In the genomic region with DNA sequence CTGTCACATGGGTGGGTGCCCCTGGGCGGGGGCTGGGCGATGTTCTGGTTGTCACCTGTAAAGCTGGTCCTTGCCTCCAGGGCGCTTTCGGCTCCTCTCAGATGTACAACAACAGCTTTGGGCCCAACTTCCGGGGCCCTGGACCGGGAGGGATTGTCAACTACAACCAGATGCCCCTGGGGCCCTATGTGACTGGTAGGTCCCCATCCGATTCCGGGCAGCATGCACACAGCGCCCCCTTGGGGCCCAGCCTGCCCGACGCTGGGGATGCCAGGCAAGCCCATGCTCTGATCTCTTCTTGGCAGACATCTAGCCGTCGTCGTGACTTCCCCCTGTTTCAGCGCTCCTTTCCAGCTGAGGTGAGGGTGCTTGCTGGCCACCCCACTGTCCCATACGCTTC, we compare ENCODE assay signal across 9 mouse cellular contexts. TPM values are rescaled to one million over a fixed set of nuclear protein-coding genes. Genes with fewer than 3 reads are reported as not detected.
DNase-seq lines count a peak whose midpoint lies in the region; ATAC-seq and TF ChIP-seq lines count a peak whose summit lies in the region.
"Had no signal": no experiment of that assay in that cellular context is flagged by ENCODE, and none has a peak within 500 bp of the region (broad histone marks: within the 10 kb centered on the region; RNA-seq: fewer than 3 reads in every experiment).

No protein-coding gene starts in this region.

- no peaks in the 10 kb centered on the region for H3K4me1 ChIP-seq in forebrain, embryonic 11.5 days (replicated peaks; ENCODE audit: control insufficient read depth, insufficient read depth, low read length)
- H3K4me1 ChIP-seq in forebrain, embryonic 16.5 days (replicated peaks; ENCODE audit: control insufficient read depth, insufficient read depth, low read length) = no peaks in the 10 kb centered on the region
- no peaks in the 10 kb centered on the region for H3K4me1 ChIP-seq in midbrain, postnatal 0 days (ENCODE audit: insufficient read depth, low read length)
- H3K4me1 ChIP-seq in midbrain, embryonic 14.5 days (ENCODE audit: control insufficient read depth, insufficient read depth, low read length) = no peaks in the 10 kb centered on the region
- H3K4me1 ChIP-seq in stomach, postnatal 0 days (replicated peaks; ENCODE audit: control insufficient read depth, insufficient read depth) = no peaks in the 10 kb centered on the region
- no peaks in the 10 kb centered on the region for H3K4me1 ChIP-seq in midbrain, embryonic 15.5 days
- H3K4me1 ChIP-seq: midbrain, embryonic 12.5 days had no signal

- TF ChIP-seq CTCF in midbrain, postnatal 0 days (IDR thresholded peaks at IDR 0.05) = peak; percentile 57
- peak; percentile 54 for TF ChIP-seq CTCF in stomach, postnatal 0 days (IDR thresholded peaks at IDR 0.05; ENCODE audit: low read depth)

- no peaks in the 10 kb centered on the region for H3K36me3 ChIP-seq in forebrain, embryonic 11.5 days (ENCODE audit: control insufficient read depth, insufficient read depth, low read length)
- peaks cover 3% of the 10 kb centered on the region; the same call in 1 of the 2 replicates for H3K36me3 ChIP-seq in forebrain, embryonic 16.5 days (ENCODE audit: control insufficient read depth, insufficient read depth)
- peaks cover 55% of the 10 kb centered on the region for H3K36me3 ChIP-seq in midbrain, postnatal 0 days (ENCODE audit: insufficient read depth, low read length)
- H3K36me3 ChIP-seq in midbrain, embryonic 14.5 days (ENCODE audit: control insufficient read depth, insufficient read depth, low read length) = peaks cover 39% of the 10 kb centered on the region
- H3K36me3 ChIP-seq in stomach, postnatal 0 days (ENCODE audit: control insufficient read depth, insufficient read depth, low read length) = no peaks in the 10 kb centered on the region
- peaks cover 29% of the 10 kb centered on the region for H3K36me3 ChIP-seq in midbrain, embryonic 15.5 days (replicated peaks)
- H3K36me3 ChIP-seq: midbrain, embryonic 12.5 days had no signal

- no peaks in the 10 kb centered on the region for H3K27me3 ChIP-seq in forebrain, embryonic 11.5 days (ENCODE audit: control insufficient read depth, insufficient read depth, low read length)
- no peaks in the 10 kb centered on the region for H3K27me3 ChIP-seq in forebrain, embryonic 16.5 days (replicated peaks; ENCODE audit: control insufficient read depth, insufficient read depth, low read length)
- H3K27me3 ChIP-seq in midbrain, postnatal 0 days (ENCODE audit: insufficient read depth, low read length) = no peaks in the 10 kb centered on the region
- H3K27me3 ChIP-seq in midbrain, embryonic 14.5 days (ENCODE audit: control insufficient read depth, insufficient read depth, low read length) = no peaks in the 10 kb centered on the region
- H3K27me3 ChIP-seq in stomach, postnatal 0 days (ENCODE audit: control insufficient read depth, insufficient read depth, low read length) = no peaks in the 10 kb centered on the region
- no peaks in the 10 kb centered on the region for H3K27me3 ChIP-seq in midbrain, embryonic 15.5 days (replicated peaks)

- no peak overlapping the region for H3K4me2 ChIP-seq in forebrain, embryonic 11.5 days (ENCODE audit: low read depth, low read length, severe bottlenecking)
- no peak overlapping the region for H3K4me2 ChIP-seq in forebrain, embryonic 16.5 days (ENCODE audit: low read length)
- H3K4me2 ChIP-seq in midbrain, postnatal 0 days (ENCODE audit: low read depth, low read length, poor library complexity, severe bottlenecking) = no peak overlapping the region
- no peak overlapping the region for H3K4me2 ChIP-seq in midbrain, embryonic 14.5 days (ENCODE audit: low read length)
- H3K4me2 ChIP-seq in stomach, postnatal 0 days (replicated peaks; ENCODE audit: low read depth) = no peak overlapping the region
- H3K4me2 ChIP-seq in midbrain, embryonic 15.5 days = no peak overlapping the region
- H3K4me2 ChIP-seq: midbrain, embryonic 12.5 days had no signal

- peak; percentile 61 for DNase-seq in forebrain, embryonic 11.5 days (ENCODE audit: low spot score)
- no peak for DNase-seq in midbrain, postnatal 0 days (ENCODE audit: low spot score)
- no peak for DNase-seq in midbrain, embryonic 14.5 days
- peak; percentile 26 for DNase-seq in stomach, postnatal 0 days (ENCODE audit: low spot score)
- no peak for DNase-seq in right cerebral cortex, postnatal 14 days

- H3K27ac ChIP-seq in forebrain, embryonic 11.5 days (ENCODE audit: low read depth, low read length) = no peak overlapping the region
- no peak overlapping the region for H3K27ac ChIP-seq in forebrain, embryonic 16.5 days (ENCODE audit: low read length)
- H3K27ac ChIP-seq in midbrain, postnatal 0 days (ENCODE audit: low read depth, low read length) = no peak overlapping the region
- no peak overlapping the region for H3K27ac ChIP-seq in midbrain, embryonic 14.5 days (replicated peaks; ENCODE audit: low read depth, low read length)
- no peak overlapping the region for H3K27ac ChIP-seq in stomach, postnatal 0 days (replicated peaks)
- H3K27ac ChIP-seq in midbrain, embryonic 15.5 days = no peak overlapping the region
- H3K27ac ChIP-seq: midbrain, embryonic 12.5 days had no signal

- TF ChIP-seq EP300 in stomach, postnatal 0 days (optimal IDR thresholded peaks at IDR 0.05) = no peak

- H3K9ac ChIP-seq in forebrain, embryonic 11.5 days (ENCODE audit: low read length) = no peak overlapping the region
- H3K9ac ChIP-seq in forebrain, embryonic 16.5 days (replicated peaks; ENCODE audit: low read depth, low read length) = no peak overlapping the region
- H3K9ac ChIP-seq in midbrain, postnatal 0 days (replicated peaks; ENCODE audit: low read length, poor library complexity, severe bottlenecking) = no peak overlapping the region
- H3K9ac ChIP-seq in midbrain, embryonic 14.5 days (replicated peaks; ENCODE audit: low read length) = no peak overlapping the region
- no peak overlapping the region for H3K9ac ChIP-seq in stomach, postnatal 0 days (ENCODE audit: low read length)
- H3K9ac ChIP-seq in midbrain, embryonic 15.5 days = no peak overlapping the region
- H3K9ac ChIP-seq: midbrain, embryonic 12.5 days had no signal

- WGBS in forebrain, embryonic 11.5 days = 58% methylated on average over 16 of the region's 16 CpGs
- WGBS in forebrain, embryonic 16.5 days = 63% methylated on average over 16 of the region's 16 CpGs
- WGBS in midbrain, postnatal 0 days = 59% methylated on average over 16 of the region's 16 CpGs
- 61% methylated on average over 16 of the region's 16 CpGs for WGBS in midbrain, embryonic 14.5 days
- 55% methylated on average over 16 of the region's 16 CpGs for WGBS in stomach, postnatal 0 days
- 68% methylated on average over 16 of the region's 16 CpGs for WGBS in midbrain, embryonic 15.5 days

- no peak overlapping the region for H3K4me3 ChIP-seq in forebrain, embryonic 11.5 days (ENCODE audit: low read depth, low read length)
- no peak overlapping the region for H3K4me3 ChIP-seq in forebrain, embryonic 16.5 days (replicated peaks; ENCODE audit: low read length)
- H3K4me3 ChIP-seq in midbrain, postnatal 0 days (ENCODE audit: low read depth, low read length) = no peak overlapping the region
- no peak overlapping the region for H3K4me3 ChIP-seq in midbrain, embryonic 14.5 days (replicated peaks; ENCODE audit: low read depth, low read length)
- H3K4me3 ChIP-seq in stomach, postnatal 0 days (ENCODE audit: low read depth, low read length) = no peak overlapping the region
- no peak overlapping the region for H3K4me3 ChIP-seq in midbrain, embryonic 15.5 days
- H3K4me3 ChIP-seq: midbrain, embryonic 12.5 days had no signal

- no peak for ATAC-seq in forebrain, embryonic 11.5 days (replicated peaks; ENCODE audit: low FRiP score)
- no peak for ATAC-seq in forebrain, embryonic 16.5 days
- ATAC-seq in midbrain, postnatal 0 days (ENCODE audit: low FRiP score) = no peak
- no peak for ATAC-seq in midbrain, embryonic 14.5 days (ENCODE audit: low FRiP score, low TSS enrichment)
- ATAC-seq in common myeloid progenitor, adult 5-6 weeks (replicated peaks; ENCODE audit: low read depth, poor library complexity, severe bottlenecking) = peak; percentile 71
- no peak for ATAC-seq in stomach, postnatal 0 days (ENCODE audit: low FRiP score, low TSS enrichment)
- ATAC-seq in midbrain, embryonic 15.5 days (replicated peaks) = no peak

- no peaks in the 10 kb centered on the region for H3K9me3 ChIP-seq in forebrain, embryonic 11.5 days (ENCODE audit: control insufficient read depth, low read length)
- no peaks in the 10 kb centered on the region for H3K9me3 ChIP-seq in forebrain, embryonic 16.5 days (ENCODE audit: control insufficient read depth, low read length)
- no peaks in the 10 kb centered on the region for H3K9me3 ChIP-seq in midbrain, postnatal 0 days (ENCODE audit: low read length)
- H3K9me3 ChIP-seq in midbrain, embryonic 14.5 days (ENCODE audit: control insufficient read depth, low read length) = no peaks in the 10 kb centered on the region
- H3K9me3 ChIP-seq in stomach, postnatal 0 days (ENCODE audit: control insufficient read depth, low read length) = no peaks in the 10 kb centered on the region
- no peaks in the 10 kb centered on the region for H3K9me3 ChIP-seq in midbrain, embryonic 15.5 days
- H3K9me3 ChIP-seq: midbrain, embryonic 12.5 days had no signal

RNA-seq across cellular contexts. Expression of gene Chd5, which starts 47.2 kb away (rescaled TPM):
- 1.3 and 1.5 TPM in 2 replicates for polyA plus RNA-seq in forebrain, embryonic 11.5 days (2014; fragmentation: Nextera tagmentation; extraction: Ambion mirVana)
- 26.4 and 33.5 TPM in 2 replicates for polyA plus RNA-seq in forebrain, embryonic 16.5 days (2015; fragmentation: Nextera tagmentation; extraction: Ambion mirVana)
- 95.0 and 98.6 TPM in 2 replicates for total RNA-seq in midbrain, postnatal 0 days (2014; rRNA removed)
- polyA plus RNA-seq in midbrain, postnatal 0 days (2015; fragmentation: Nextera tagmentation; extraction: Ambion mirVana) = 77.6 and 107 TPM in 2 replicates
- polyA plus RNA-seq in midbrain, embryonic 14.5 days (2014; fragmentation: Nextera tagmentation; extraction: Ambion mirVana) = 38.4 and 53.5 TPM in 2 replicates
- under 0.01 and 0.05 TPM in 2 replicates for total RNA-seq in common myeloid progenitor, adult 5-6 weeks (2017)
- 1.3 and 1.9 TPM in 2 replicates for polyA plus RNA-seq in stomach, postnatal 0 days (2015; fragmentation: Nextera tagmentation; extraction: Ambion mirVana)
- 57.0 and 65.0 TPM in 2 replicates for polyA plus RNA-seq in midbrain, embryonic 15.5 days (2015; fragmentation: Nextera tagmentation; extraction: Ambion mirVana)

Comparison
In these comparisons a context has a peak if more than half of its experiments do, and no peak if none do; other contexts are left out.
1. DNase-seq: peak in forebrain, embryonic 11.5 days (single experiment) and stomach, postnatal 0 days (single experiment); none in midbrain, postnatal 0 days (single experiment), midbrain, embryonic 14.5 days (single experiment) and right cerebral cortex, postnatal 14 days (single experiment).